Mouse (Mus musculus): ENCODE measurements around the gene Col6a1. TPM values are rescaled to one million over a fixed set of nuclear protein-coding genes. Genes with fewer than 3 reads are reported as not detected.

Col6a1 gene
- polyA plus RNA-seq, 1 experiment from 2014 or later: 24.1 TPM

DNA sequence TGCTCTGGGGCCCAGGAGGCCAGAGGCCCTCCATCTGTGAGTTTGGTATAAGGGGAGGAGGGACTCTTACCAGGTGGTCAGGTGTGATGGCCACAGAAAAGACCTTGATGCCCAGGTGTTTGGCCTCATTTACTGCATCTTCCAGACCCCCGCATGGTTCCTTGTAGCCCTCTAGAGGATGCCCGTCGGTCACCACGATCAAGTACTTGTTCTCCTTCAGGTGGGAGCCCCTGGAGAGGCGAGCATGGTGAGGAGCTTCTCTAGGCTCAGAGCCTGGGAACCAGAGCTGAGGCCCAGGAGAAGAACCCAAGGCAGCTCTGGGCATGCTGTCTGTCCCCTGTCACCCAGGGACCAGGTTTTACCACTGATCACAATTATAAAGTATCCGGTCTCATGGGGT lies 4.2 kb downstream of the Col6a1 start:
- Histone ChIP-seq H3K4me1 (replicated peaks) (no peaks in the 10 kb centered on the region), H3K4me3 (no peak overlapping the region), H3K9ac (no peak overlapping the region), H3K27ac (no peak overlapping the region), H3K9me3 (no peaks in the 10 kb centered on the region), H3K27me3 (no peaks in the 10 kb centered on the region), H3K4me2 (no peak overlapping the region), H3K36me3 (no peaks in the 10 kb centered on the region)
- no peak for ATAC-seq (ENCODE audit: low FRiP score)
- 93% methylated on average over 6 of the region's 6 CpGs for WGBS

DNA sequence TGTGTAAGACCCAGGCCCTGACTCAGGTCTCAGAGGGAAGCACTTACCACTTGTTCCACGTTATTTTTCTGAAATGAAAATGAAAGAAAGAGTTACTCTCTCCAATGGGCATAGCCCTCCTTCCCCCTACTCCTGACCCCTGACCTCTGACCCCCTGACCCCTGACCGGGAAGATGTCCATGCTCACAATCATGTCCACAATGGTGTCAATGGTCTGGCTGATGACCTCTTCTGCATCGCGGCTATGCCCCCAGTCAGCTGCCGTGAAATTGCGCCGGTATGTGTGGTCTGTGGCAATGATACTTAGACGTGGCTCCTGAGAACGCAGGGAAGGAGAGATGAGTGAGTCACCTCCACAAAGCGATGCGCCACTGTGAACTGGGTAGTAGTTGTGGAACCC lies 4.8 kb downstream of the Col6a1 start:
- ATAC-seq (ENCODE audit: low FRiP score): no peak
- H3K9ac ChIP-seq: no peak overlapping the region
- H3K36me3 ChIP-seq: no peaks in the 10 kb centered on the region
- no peak overlapping the region for H3K4me2 ChIP-seq
- 82% methylated on average over 11 of the region's 11 CpGs for WGBS
- no peak overlapping the region for H3K4me3 ChIP-seq
- no peaks in the 10 kb centered on the region for H3K27me3 ChIP-seq
- H3K4me1 ChIP-seq (replicated peaks): no peaks in the 10 kb centered on the region
- no peaks in the 10 kb centered on the region for H3K9me3 ChIP-seq
- H3K27ac ChIP-seq: no peak overlapping the region

DNA sequence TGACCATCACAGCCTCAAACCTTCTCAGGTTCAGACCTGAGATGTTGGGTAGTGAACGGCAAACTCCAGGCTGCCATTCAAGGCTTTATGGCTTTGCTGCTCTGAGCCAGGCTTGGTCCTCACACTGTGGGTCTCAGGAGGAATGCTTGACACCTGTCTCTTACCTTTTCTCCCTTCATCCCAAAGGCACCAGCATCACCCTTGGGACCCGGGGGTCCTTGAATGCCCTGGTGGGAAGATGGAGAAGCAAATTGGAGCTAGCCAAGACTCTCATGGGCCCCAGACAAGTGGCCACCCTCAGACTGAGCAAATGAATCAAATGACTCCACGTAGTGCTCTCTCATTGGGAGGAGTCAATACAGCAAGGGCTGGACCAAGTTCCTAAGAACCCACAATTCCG lies 8.3 kb downstream of the Col6a1 start:
- H3K27ac ChIP-seq: no peak overlapping the region
- no peaks in the 10 kb centered on the region for H3K27me3 ChIP-seq
- no peaks in the 10 kb centered on the region for H3K4me1 ChIP-seq (replicated peaks)
- ATAC-seq (ENCODE audit: low FRiP score): no peak
- no peak overlapping the region for H3K9ac ChIP-seq
- 90% methylated on average over 4 of the region's 4 CpGs for WGBS
- H3K9me3 ChIP-seq: no peaks in the 10 kb centered on the region
- H3K4me2 ChIP-seq: no peak overlapping the region
- no peak overlapping the region for H3K4me3 ChIP-seq
- H3K36me3 ChIP-seq: no peaks in the 10 kb centered on the region

DNA sequence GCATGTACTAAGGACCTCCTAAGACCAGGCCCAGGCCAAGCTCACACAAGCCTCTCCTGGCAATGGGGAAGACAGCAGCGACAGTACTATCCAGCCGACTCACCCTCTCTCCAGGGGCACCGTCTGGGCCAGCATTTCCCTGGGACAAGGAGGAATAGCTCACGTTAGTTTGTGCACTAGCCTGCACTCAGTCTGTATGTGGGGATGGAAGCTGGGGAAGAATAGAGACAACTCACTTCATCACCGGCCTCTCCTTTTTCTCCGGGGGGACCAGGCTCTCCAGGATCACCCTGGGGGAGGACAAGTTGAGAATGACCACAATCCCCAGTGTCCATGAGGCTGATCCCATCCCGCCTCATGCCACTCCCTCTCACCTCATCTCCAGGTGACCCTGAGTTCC lies 8.9 kb downstream of the Col6a1 start:
- 86% methylated on average over 7 of the region's 7 CpGs for WGBS
- Histone ChIP-seq H3K27me3 (no peaks in the 10 kb centered on the region), H3K4me1 (replicated peaks) (no peaks in the 10 kb centered on the region), H3K9ac (no peak overlapping the region), H3K36me3 (no peaks in the 10 kb centered on the region), H3K27ac (no peak overlapping the region), H3K9me3 (no peaks in the 10 kb centered on the region), H3K4me3 (no peak overlapping the region), H3K4me2 (no peak overlapping the region)
- ATAC-seq (ENCODE audit: low FRiP score): no peak

DNA sequence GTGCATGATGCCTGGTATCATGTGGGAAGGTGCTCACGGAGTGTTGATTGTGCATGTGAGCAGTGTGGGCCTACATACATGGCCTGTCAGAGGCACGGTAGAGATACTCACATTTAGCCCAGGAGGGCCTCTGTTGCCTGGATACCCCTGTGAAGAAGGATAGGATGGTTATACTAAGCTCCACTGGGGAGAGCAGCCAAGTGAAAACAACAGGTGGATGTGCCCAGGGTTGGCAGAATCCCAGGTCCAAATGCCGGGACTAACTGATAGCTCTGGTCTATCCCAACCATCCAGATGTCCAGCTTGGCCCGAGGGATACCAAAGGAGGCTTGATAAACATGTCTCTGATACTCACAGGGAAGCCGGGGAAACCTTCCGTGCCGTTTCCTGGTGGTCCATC lies 11.7 kb downstream of the Col6a1 start:
- Histone ChIP-seq H3K9me3 (no peaks in the 10 kb centered on the region), H3K4me1 (replicated peaks) (no peaks in the 10 kb centered on the region), H3K27ac (no peak overlapping the region), H3K27me3 (no peaks in the 10 kb centered on the region), H3K9ac (no peak overlapping the region), H3K36me3 (no peaks in the 10 kb centered on the region), H3K4me3 (no peak overlapping the region), H3K4me2 (no peak overlapping the region)
- no peak for ATAC-seq (ENCODE audit: low FRiP score)
- 78% methylated on average over 7 of the region's 7 CpGs for WGBS

DNA sequence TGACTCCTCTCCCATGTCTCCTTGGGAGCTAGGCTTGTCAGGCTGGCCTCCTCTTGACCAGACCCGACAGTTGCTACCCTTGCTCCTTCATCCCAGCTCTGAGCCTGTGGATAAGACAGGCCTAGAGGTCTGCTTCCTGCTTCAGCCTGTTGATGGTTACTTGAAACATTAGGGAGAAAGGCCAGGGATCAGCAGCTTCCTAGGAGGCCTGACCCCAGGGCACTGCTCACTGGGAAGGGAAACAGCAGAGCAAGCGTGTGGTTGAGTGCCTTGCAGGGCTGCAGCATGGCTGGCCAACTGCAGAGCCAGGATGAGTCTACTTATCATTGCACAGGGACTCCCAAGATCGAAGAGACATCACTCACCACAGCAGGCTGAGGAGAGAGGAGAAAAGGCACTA lies 13.5 kb downstream of the Col6a1 start:
- ATAC-seq (ENCODE audit: low FRiP score): no peak
- no peak overlapping the region for H3K9ac ChIP-seq

DNA sequence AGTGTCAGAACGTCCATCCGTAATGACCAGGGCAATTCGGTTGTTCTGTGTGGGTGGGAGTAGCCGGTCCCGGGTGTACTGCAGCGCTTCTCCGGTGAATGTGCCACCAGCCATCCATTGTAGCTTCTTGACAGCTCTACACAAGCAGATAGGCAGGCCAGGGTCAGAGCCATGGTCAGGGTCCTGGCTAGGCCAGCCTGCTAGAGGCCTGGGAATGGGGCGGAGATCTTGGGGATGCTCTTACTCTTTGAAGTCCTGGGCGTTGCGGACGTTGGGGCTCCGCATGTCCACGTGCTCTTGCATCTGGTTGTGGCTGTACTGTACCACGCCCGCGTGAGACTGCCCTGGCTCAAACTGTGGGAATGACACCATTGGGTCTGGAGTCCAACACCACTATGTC lies 14.6 kb downstream of the Col6a1 start:
- Histone ChIP-seq H3K27me3 (no peaks in the 10 kb centered on the region), H3K9me3 (no peaks in the 10 kb centered on the region), H3K9ac (no peak overlapping the region), H3K36me3 (no peaks in the 10 kb centered on the region), H3K4me1 (replicated peaks) (no peaks in the 10 kb centered on the region), H3K27ac (no peak overlapping the region), H3K4me3 (no peak overlapping the region), H3K4me2 (no peak overlapping the region)
- ATAC-seq (ENCODE audit: low FRiP score): no peak
- 95% methylated on average over 16 of the region's 16 CpGs for WGBS

More for the DNA sequence above, 13.5 kb downstream of the Col6a1 start:
- 90% methylated on average over 3 of the region's 3 CpGs for WGBS
- Histone ChIP-seq H3K4me3 (no peak overlapping the region), H3K4me2 (no peak overlapping the region), H3K9me3 (no peaks in the 10 kb centered on the region), H3K4me1 (replicated peaks) (no peaks in the 10 kb centered on the region), H3K36me3 (no peaks in the 10 kb centered on the region), H3K27ac (no peak overlapping the region), H3K27me3 (no peaks in the 10 kb centered on the region)

DNA sequence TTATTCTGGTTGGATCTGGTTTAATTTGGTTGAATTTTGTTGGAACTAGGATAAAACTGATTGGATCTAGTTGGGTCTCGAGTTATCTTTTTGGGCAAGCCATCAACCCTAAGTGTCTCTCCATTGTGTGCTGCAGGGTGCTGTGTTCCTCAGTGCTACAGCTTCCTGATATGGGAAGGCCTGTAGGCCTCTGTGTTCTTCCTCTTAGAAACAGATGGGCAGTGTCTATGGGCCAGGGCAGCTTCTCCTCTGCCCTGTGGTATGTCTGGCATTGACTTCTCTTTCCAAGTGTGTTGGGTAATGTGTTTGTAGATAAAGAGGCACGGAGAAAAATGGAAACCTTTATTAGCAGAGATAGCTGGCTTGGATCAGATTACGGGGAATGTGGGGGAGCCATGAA lies 17.5 kb downstream of the Col6a1 start:
- no peak for ATAC-seq (ENCODE audit: low FRiP score)
- 80% methylated on average over 3 of the region's 3 CpGs for WGBS
- H3K4me1 ChIP-seq (replicated peaks): no peaks in the 10 kb centered on the region

DNA sequence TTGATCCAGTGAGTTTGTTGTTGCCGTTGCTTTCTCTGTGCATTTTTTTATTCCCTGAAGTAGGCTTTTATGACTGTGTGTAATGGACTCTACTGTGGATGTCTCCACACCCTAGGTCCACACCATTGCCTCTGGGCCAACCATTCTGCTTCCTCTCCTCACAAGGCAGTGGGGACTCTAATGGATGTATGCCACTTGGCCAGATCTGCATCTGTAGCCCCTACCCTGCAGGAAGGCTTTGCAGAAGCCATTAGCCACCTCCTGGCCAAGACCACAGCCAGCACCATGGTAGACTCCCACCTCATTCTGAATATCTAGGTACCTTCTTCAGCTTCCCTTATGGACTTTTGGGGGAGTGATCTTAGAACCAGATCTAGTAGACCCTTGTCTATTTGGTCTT lies 18.4 kb downstream of the Col6a1 start:
- WGBS: 91% methylated on average over 1 of the region's 1 CpGs
- ATAC-seq (ENCODE audit: low FRiP score): no peak
- H3K27me3 ChIP-seq: no peaks in the 10 kb centered on the region

More for the DNA sequence above, 17.5 kb downstream of the Col6a1 start:
- Histone ChIP-seq H3K27me3 (no peaks in the 10 kb centered on the region), H3K4me3 (no peak overlapping the region), H3K36me3 (no peaks in the 10 kb centered on the region), H3K9ac (no peak overlapping the region), H3K27ac (no peak overlapping the region), H3K4me2 (no peak overlapping the region), H3K9me3 (no peaks in the 10 kb centered on the region)

DNA sequence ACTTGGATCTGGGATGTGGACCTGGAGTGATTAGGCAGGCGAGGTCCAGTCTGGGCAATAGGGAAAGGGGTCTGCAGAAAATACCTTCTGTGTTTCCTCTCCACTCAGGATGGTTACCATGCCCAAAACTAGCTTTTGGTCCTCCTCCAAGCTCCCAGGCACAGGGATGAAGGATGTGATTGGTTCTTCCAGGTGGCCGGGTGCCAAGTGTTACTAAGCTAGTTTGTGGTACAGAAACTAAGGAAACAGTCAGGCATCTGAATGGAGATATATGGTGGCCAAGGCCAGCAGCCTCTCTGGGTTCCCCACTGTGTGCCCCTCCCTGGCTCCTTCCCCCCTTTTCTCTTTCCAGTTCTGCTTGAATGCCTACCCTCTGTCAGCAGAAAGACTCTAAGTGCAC lies 19.0 kb downstream of the Col6a1 start:
- no peak for ATAC-seq (ENCODE audit: low FRiP score)
- Histone ChIP-seq H3K4me1 (replicated peaks) (no peaks in the 10 kb centered on the region), H3K4me3 (no peak overlapping the region), H3K9ac (no peak overlapping the region), H3K4me2 (no peak overlapping the region), H3K27ac (no peak overlapping the region), H3K9me3 (no peaks in the 10 kb centered on the region), H3K27me3 (no peaks in the 10 kb centered on the region), H3K36me3 (no peaks in the 10 kb centered on the region)
- 83% methylated on average over 2 of the region's 2 CpGs for WGBS

More for the DNA sequence above, 18.4 kb downstream of the Col6a1 start:
- Histone ChIP-seq H3K36me3 (no peaks in the 10 kb centered on the region), H3K4me3 (no peak overlapping the region), H3K4me1 (replicated peaks) (no peaks in the 10 kb centered on the region), H3K9me3 (no peaks in the 10 kb centered on the region), H3K27ac (no peak overlapping the region), H3K9ac (no peak overlapping the region), H3K4me2 (no peak overlapping the region)

DNA sequence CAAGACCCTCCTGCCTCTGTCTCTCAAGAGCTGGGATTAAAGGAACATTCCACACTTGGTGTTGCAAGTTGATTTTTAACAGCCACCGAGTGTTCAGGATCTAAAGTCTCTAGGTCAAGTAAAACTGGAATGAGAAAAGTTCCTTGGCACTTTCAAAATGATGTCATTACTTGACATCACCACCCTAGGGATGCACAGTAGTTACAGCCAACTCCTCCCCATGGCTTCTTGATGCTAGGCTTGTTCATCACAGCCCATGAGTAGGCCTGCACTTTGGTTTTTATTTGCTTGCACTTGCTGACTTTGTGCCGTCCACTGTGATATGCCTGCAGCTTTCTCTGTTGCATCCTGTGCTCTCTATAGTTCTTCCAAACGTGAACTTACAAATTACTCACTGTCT lies 21.6 kb downstream of the Col6a1 start:
- Histone ChIP-seq H3K27me3 (no peaks in the 10 kb centered on the region), H3K4me2 (no peak overlapping the region), H3K27ac (no peak overlapping the region), H3K36me3 (no peaks in the 10 kb centered on the region), H3K9ac (no peak overlapping the region), H3K4me1 (replicated peaks) (no peaks in the 10 kb centered on the region), H3K4me3 (no peak overlapping the region), H3K9me3 (no peaks in the 10 kb centered on the region)
- ATAC-seq (ENCODE audit: low FRiP score): no peak
- 71% methylated on average over 3 of the region's 3 CpGs for WGBS

DNA sequence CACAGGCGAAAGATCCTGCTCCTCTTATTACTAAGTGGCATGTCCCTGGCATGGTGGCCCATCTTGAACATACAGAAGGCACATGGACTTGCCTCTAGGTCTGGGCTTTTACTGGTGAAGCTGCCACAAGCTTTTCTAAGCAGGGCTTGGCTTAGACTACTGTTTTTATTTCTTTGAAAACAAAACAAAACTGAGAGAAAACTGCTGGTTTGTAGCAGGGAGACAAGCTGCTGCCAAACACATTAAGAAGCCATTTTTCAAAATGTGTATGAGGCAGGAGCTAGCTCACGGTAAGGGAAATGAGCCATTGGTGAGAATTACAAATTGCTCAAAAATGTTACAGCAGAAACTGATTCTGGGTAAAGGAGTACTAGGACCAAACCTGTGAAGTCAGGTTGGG lies 24.5 kb downstream of the Col6a1 start:
- 79% methylated on average over 2 of the region's 2 CpGs for WGBS
- no peak for ATAC-seq (ENCODE audit: low FRiP score)
- Histone ChIP-seq H3K9ac (no peak overlapping the region), H3K27me3 (no peaks in the 10 kb centered on the region), H3K4me3 (no peak overlapping the region), H3K4me1 (replicated peaks) (no peaks in the 10 kb centered on the region), H3K9me3 (no peaks in the 10 kb centered on the region), H3K4me2 (no peak overlapping the region), H3K27ac (no peak overlapping the region), H3K36me3 (no peaks in the 10 kb centered on the region)

DNA sequence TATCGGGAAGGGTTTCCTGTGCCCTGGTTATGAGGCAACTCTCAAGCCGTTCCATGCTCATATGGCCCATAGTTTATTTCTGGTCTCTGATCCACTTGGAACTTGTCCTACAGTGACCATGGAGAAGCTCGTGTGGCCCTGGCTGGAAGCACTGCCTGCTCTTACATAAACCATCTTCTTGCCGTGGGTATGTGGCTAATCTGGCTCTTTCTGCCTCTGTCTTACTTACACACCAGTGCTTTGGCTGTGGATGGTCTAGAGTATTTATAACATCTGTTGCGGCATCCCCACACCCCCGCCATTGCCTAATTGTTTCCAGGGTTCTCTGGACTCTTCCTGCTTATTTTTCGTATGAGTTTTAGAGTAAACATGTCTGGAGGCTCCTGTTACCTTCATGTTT lies 26.2 kb downstream of the Col6a1 start:
- no peaks in the 10 kb centered on the region for H3K27me3 ChIP-seq
- H3K9ac ChIP-seq: no peak overlapping the region
- H3K4me1 ChIP-seq (replicated peaks): no peaks in the 10 kb centered on the region
- ATAC-seq (ENCODE audit: low FRiP score): no peak
- H3K27ac ChIP-seq: no peak overlapping the region
- no peaks in the 10 kb centered on the region for H3K9me3 ChIP-seq
- H3K4me2 ChIP-seq: no peak overlapping the region
- no peak overlapping the region for H3K4me3 ChIP-seq
- 89% methylated on average over 7 of the region's 7 CpGs for WGBS
- no peaks in the 10 kb centered on the region for H3K36me3 ChIP-seq

Data from hindbrain, embryonic 13.5 days (tissue).